Mouse (Mus musculus) hindbrain, embryonic 14.5 days (tissue): Measurements from ENCODE around the gene Pomp. TPM values are rescaled to one million over a fixed set of nuclear protein-coding genes. Genes with fewer than 3 reads are reported as not detected.

Experiments used
- ATAC-seq: fragments of 200-750 bp; cut with Nextera tagmentation; 2 replicates; pipeline ENCODE4 v1.8.0; 2017; ENCODE audit warnings: moderate number of reproducible peaks, mild to moderate bottlenecking, moderate TSS enrichment, moderate library complexity; ENCODE audit not compliant: low FRiP score
- DNase-seq: peaks from one replicate; pipeline ENCODE4 v3.0.0-alpha.2; 2015; ENCODE audit warnings: low spot score
- H3K27ac ChIP-seq: fragments of 300-500 bp; sonication (generic); 2 replicates; pipeline ENCODE4 v1.5.1; 2014; ENCODE audit warnings: mild to moderate bottlenecking, moderate library complexity
- H3K27me3 ChIP-seq: fragments of 300-500 bp; sonication (generic); 2 replicates; pipeline ENCODE4 v1.6.1; 2014; ENCODE audit warnings: mild to moderate bottlenecking, low read length, mixed read lengths; ENCODE audit not compliant: control insufficient read depth, insufficient read depth
- H3K36me3 ChIP-seq: fragments of 300-500 bp; sonication (generic); replicated peaks from 2 replicates; pipeline ENCODE4 v1.6.1; 2014; ENCODE audit not compliant: control insufficient read depth, insufficient read depth
- H3K4me1 ChIP-seq: fragments of 300-500 bp; sonication (generic); replicated peaks from 2 replicates; pipeline ENCODE4 v1.6.1; 2014; ENCODE audit warnings: antibody characterized with exemption, low read length, mixed read lengths; ENCODE audit not compliant: control insufficient read depth, insufficient read depth
- H3K4me2 ChIP-seq: fragments of 300-500 bp; sonication (generic); replicated peaks from 2 replicates; pipeline ENCODE4 v1.6.1; 2014; ENCODE audit warnings: mild to moderate bottlenecking, moderate library complexity
- H3K4me3 ChIP-seq: fragments of 300-500 bp; sonication (generic); replicated peaks from 2 replicates; pipeline ENCODE4 v1.5.1; 2014; ENCODE audit warnings: mild to moderate bottlenecking, low read length
- H3K9ac ChIP-seq: fragments of 300-500 bp; sonication (generic); 2 replicates; pipeline ENCODE4 v1.6.1; 2014
- H3K9me3 ChIP-seq: fragments of 300-500 bp; sonication (generic); 2 replicates; pipeline ENCODE4 v1.6.1; 2016; ENCODE audit warnings: low read length; ENCODE audit not compliant: control insufficient read depth
- WGBS: fragments of 180-500 bp; shearing (Covaris S2); extraction: QIAGEN DNeasy Blood & Tissue Kit; methylation state at CpG from one replicate; pipeline ENCODE4 v1.1.7; 2014; 5-methylcytosine and 5-hydroxymethylcytosine counted together
- polyA plus RNA-seq: library from polyadenylated mRNA; unstranded; fragments of >200 nt; fragmentation: Nextera tagmentation; extraction: Ambion mirVana; gene quantifications from 2 replicates; pipeline ENCODE4 v1.2.1, GENCODE M21; 2014

Pomp gene
- polyA plus RNA-seq, 1 experiment from 2014 or later: 544 TPM

DNA sequence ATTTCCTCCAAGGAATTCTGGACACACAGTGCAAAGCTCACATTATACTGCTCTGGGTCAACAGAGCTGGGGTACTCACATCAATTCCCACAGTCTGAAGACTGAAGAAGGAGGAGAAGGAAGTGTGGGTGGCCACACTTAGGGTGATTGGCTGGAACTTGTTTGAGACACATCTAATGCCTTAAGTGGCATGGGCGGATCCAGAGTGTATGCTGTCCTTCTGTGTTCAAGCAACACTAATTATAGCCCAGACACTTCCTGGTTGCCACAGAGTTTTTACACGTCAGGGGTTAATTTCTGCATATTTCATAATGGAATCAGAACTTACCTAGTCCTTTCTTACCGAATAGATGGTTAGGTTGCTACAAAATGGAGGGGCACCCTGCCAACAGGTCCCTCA is 14.9 kb upstream of the Pomp start:
- Histone ChIP-seq H3K4me3 (no peak overlapping the region), H3K4me2 (no peak overlapping the region), H3K9me3 (no peaks in the 10 kb centered on the region), H3K9ac (no peak overlapping the region), H3K27me3 (no peaks in the 10 kb centered on the region), H3K27ac (no peak overlapping the region), H3K4me1 (no peaks in the 10 kb centered on the region), H3K36me3 (no peaks in the 10 kb centered on the region)
- ATAC-seq (no peak), DNase-seq (no peak)
- WGBS: 80% methylated on average over 3 of the region's 3 CpGs

DNA sequence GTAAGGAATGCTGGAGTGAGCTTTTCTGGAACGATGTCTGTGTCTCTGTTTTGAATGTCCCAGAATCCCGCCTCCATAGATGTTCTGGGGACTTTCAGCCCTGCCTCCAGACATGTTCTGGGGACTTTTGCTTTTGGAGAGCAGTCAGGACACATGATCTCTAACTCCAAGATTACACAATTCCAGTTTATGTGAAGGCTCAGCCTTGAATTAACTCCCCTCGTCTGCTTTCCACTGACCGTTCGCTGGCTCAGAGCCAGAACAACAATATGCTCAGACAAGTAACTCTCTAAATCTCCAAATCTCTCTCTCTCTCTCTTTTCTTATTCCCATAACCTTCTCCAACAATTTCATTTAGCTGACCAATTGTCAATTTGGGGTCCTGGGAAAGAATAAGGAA is 12.9 kb upstream of the Pomp start:
- H3K4me1 ChIP-seq: no peaks in the 10 kb centered on the region
- no peaks in the 10 kb centered on the region for H3K36me3 ChIP-seq
- no peak overlapping the region for H3K4me2 ChIP-seq
- H3K27ac ChIP-seq: no peak overlapping the region
- 72% methylated on average over 5 of the region's 5 CpGs for WGBS
- ATAC-seq (no peak), DNase-seq (no peak)
- 0 out of 2 replicates have a peak, but pooled peaks cover 4% of the 10 kb centered on the region for H3K27me3 ChIP-seq
- H3K9ac ChIP-seq: no peak overlapping the region
- H3K9me3 ChIP-seq: no peaks in the 10 kb centered on the region
- no peak overlapping the region for H3K4me3 ChIP-seq

DNA sequence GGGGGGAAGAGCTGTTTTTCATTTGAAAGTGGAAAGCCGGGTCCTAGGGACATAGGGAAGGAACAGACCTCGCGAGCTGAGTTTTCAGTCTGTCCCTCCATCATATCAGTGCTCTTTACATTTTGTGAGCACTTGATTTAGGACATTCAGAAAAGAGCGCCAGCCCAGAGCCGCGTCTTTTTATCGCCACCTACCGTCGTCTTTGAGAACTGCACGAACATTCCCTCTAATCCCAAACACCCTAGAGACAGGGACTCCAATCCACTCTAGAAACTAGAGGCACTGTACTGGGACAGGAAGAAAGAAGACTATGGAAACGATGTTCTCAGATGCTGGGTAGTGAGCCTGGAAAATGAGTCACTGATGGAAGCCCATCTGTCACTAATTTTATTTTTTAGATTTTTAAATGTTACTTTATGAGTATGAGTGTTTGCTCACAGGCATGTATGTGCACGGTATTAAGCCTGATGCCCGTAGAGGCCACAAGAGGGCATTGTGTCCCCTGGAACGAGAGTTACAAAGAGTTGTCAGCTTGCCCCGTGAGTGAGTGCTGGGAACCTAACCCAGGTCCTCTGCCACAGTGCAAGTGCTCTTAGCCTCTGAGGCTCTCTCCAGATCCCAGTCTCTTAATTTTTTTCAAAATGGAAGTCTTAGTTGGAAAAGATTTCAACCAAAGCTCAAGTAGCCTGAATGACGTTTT is 11.9 kb upstream of the Pomp start:
- Histone ChIP-seq H3K4me1 (no peaks in the 10 kb centered on the region), H3K27me3 (0 out of 2 replicates have a peak, but pooled peaks cover 4% of the 10 kb centered on the region), H3K4me2 (no peak overlapping the region), H3K4me3 (no peak overlapping the region), H3K27ac (no peak overlapping the region), H3K9ac (no peak overlapping the region), H3K36me3 (no peaks in the 10 kb centered on the region), H3K9me3 (no peaks in the 10 kb centered on the region)
- WGBS: 25% methylated on average over 16 of the region's 16 CpGs
- peak; percentile 91 for DNase-seq
- no peak for ATAC-seq

DNA sequence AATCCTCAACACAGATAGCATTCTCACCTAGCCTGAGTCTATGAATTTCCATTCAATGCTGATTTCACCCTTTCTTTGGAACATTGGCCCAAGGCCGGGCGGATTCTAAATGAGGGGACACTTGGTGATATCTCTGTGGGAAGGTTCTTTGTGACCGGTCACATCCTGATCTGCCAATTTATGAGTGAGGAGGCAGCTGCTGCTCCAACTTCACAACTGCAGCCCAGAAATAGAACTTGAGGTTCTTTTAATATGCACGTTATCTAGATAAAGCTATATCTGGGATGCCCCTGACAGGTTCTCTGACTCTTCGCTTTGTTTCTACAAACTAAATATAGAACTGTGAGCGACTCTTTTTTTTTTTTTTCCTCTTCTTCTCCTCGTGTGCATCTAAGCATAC is 10.1 kb upstream of the Pomp start:
- DNase-seq (no peak), ATAC-seq (no peak)
- Histone ChIP-seq H3K4me2 (no peak overlapping the region), H3K9me3 (no peaks in the 10 kb centered on the region), H3K4me1 (no peaks in the 10 kb centered on the region), H3K4me3 (no peak overlapping the region), H3K27me3 (0 out of 2 replicates have a peak, but pooled peaks cover 4% of the 10 kb centered on the region), H3K27ac (no peak overlapping the region), H3K9ac (no peak overlapping the region), H3K36me3 (no peaks in the 10 kb centered on the region)
- 67% methylated on average over 7 of the region's 7 CpGs for WGBS

DNA sequence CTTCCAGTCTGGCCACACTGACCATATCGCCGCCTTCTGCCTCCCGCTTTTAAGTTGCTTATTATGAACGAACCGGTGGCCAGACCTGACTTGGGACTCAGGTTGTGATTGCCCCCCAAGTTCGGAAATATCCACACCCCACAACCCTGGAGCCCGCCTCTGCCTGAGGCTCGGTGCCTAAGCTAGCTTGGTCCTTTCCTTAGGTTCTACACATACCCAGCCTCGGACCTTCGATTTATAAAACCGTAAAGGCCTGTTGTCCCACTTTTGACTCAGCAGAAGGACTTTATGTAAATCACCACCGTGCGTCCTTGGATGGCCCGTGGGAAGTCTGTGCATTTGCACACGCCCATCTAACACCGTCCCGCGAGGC is 199 bp upstream of the Pomp start:
- Histone ChIP-seq H3K9ac (peak overlapping the region; percentile 97), H3K36me3 (peaks cover 29% of the 10 kb centered on the region), H3K4me2 (peak overlapping the region; percentile 97), H3K27ac (peak overlapping the region; percentile 77; the same call in 1 of the 2 replicates), H3K9me3 (no peaks in the 10 kb centered on the region), H3K4me3 (peak overlapping the region; percentile 99), H3K27me3 (no peaks in the 10 kb centered on the region), H3K4me1 (peaks cover 18% of the 10 kb centered on the region)
- ATAC-seq: peak; percentile 63
- 1% methylated on average over 18 of the region's 18 CpGs for WGBS
- DNase-seq: no peak

DNA sequence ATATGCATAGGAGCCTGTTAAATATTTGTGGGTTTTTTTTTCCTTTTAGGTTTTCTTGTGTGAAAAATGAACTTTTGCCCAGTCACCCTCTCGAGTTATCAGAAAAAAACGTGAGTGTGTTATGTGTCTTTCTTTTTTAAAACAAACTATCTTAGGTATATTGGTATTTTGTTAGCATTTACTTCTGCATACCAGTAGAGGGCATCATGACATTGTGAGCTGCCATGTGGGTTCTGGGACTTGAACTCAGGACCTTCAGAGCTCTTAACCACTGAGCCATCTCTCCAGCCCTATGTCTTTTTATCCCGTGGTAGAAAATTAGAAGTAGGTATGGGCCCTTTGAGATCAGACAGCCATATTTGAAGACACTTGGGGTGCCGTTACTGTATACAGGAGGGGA is 8.4 kb downstream of the Pomp start:
- Histone ChIP-seq H3K4me2 (no peak overlapping the region), H3K9ac (no peak overlapping the region), H3K4me3 (no peak overlapping the region), H3K4me1 (no peaks in the 10 kb centered on the region), H3K9me3 (no peaks in the 10 kb centered on the region), H3K27me3 (no peaks in the 10 kb centered on the region), H3K36me3 (peaks cover 89% of the 10 kb centered on the region), H3K27ac (no peak overlapping the region)
- ATAC-seq (no peak), DNase-seq (no peak)
- 96% methylated on average over 4 of the region's 4 CpGs for WGBS

DNA sequence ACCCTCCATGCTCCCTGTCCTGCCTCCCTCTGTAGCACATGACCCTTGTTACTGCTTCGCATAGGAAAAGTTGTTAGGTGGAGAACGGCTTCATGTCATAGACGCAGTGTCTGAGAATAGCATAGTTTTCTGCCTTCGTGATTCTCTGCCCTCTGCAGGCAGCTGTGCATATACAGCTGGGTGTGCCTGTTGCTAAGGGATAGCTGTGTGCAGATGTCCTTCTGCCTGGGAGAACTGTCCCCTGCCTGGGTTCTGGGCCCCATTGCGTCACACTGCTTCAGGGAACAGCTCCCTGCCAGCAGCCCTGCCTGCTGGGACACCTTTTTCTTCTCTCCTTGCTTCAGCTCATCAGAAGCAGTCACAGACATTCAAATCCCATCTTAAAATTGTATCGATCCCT is 9.3 kb downstream of the Pomp start:
- H3K4me1 ChIP-seq: no peaks in the 10 kb centered on the region
- no peaks in the 10 kb centered on the region for H3K27me3 ChIP-seq
- 96% methylated on average over 6 of the region's 6 CpGs for WGBS
- peaks cover 89% of the 10 kb centered on the region for H3K36me3 ChIP-seq
- no peak overlapping the region for H3K4me2 ChIP-seq
- no peak overlapping the region for H3K27ac ChIP-seq
- no peak overlapping the region for H3K9ac ChIP-seq
- DNase-seq (no peak), ATAC-seq (no peak)
- H3K9me3 ChIP-seq: no peaks in the 10 kb centered on the region
- H3K4me3 ChIP-seq: no peak overlapping the region

DNA sequence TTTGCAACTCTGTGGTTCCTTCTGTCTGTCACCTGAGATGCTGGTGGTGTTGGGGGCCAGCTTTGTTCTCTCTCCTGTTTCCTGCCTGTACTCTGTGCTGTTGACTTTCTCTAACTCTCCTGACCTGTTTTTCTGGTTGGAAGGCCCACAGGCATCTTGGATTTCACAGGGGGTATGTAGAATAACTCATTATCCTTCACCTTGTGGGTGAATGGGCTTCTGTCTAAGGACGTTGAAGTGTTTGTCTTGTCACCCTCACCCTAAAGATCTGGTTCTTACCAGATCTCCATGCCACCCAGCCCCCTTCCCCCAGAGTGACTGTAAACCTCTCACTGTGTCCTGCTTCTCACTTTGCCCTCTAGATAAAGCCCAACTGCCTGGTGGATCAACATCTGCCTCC is 10.0 kb downstream of the Pomp start:
- no peaks in the 10 kb centered on the region for H3K4me1 ChIP-seq
- H3K9me3 ChIP-seq: no peaks in the 10 kb centered on the region
- H3K27ac ChIP-seq: no peak overlapping the region
- H3K9ac ChIP-seq: no peak overlapping the region
- WGBS: 92% methylated on average over 1 of the region's 1 CpGs
- H3K36me3 ChIP-seq: peaks cover 89% of the 10 kb centered on the region
- ATAC-seq (no peak), DNase-seq (no peak)
- H3K4me3 ChIP-seq: no peak overlapping the region
- H3K27me3 ChIP-seq: no peaks in the 10 kb centered on the region
- H3K4me2 ChIP-seq: no peak overlapping the region

DNA sequence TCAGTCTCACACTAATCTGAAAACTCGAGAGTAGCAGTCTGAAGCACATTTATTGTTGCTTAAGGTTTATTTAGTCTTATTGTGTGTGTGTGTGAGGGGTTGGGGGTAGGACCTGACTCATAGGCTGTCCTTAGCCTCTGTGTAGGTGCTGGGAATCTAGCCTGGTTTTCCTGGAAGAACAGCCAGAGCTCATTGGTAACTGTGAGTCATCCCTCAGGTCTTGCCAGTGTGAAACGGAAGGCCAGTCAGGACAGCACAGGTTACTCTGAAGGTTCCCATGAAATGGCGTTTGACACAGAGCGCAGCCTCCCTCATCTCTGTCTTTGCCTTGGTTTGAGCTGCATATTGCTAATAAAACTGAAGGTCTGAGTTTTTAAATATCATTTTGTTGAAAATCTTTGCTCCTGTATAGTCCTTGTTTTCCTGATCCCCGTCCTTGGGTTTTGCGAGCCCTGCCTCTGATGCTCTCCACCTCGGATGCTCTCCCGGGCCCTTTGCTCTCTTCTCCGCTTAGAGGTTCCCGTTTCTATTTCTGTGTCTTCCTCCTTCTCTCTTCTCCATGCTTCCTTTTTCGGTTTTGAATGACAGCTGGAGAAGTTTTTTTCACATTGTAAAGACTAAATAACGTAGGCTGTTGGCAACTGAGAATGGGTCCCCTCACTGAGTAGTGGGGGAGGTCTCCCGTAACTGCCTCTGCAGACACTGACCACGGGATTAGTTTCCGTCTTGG is 11.0 kb downstream of the Pomp start:
- ATAC-seq: no peak

More for the DNA sequence above, 11.0 kb downstream of the Pomp start:
- Histone ChIP-seq H3K27me3 (no peaks in the 10 kb centered on the region), H3K9me3 (no peaks in the 10 kb centered on the region), H3K9ac (no peak overlapping the region), H3K27ac (no peak overlapping the region), H3K4me1 (no peaks in the 10 kb centered on the region), H3K4me3 (no peak overlapping the region), H3K4me2 (no peak overlapping the region), H3K36me3 (peaks cover 89% of the 10 kb centered on the region)
- DNase-seq: no peak
- WGBS: 94% methylated on average over 15 of the region's 15 CpGs
